Mouse (Mus musculus): ENCODE measurements around the gene Igsf21.

- TF ChIP-seq CTCF (IDR thresholded peaks at IDR 0.05; ENCODE audit: low read depth) (no peak), EP300 (IDR thresholded peaks at IDR 0.05; ENCODE audit: low read depth) (no peak)
Measured at GRCm38 (mm10) chr4:140267086-140267485, 20.5 kb upstream of the Igsf21 start.
